Mouse (Mus musculus) mouse embryonic stem cell (cell line): ENCODE data around the gene Agbl2.

Source experiments
- in situ Hi-C, 2 experiments: fragments of 300-500 bp; cut with MboI; formaldehyde crosslinking; loops; 1 replicate in 1 of 2; 3 replicates in 1 of 2; pipeline ENCODE4 v1.14.3; 2019 to 2020; ENCODE audit warnings: low sequenced_read_pairs in 2 of 2, low pct_unique_long_range_greater_than_20kb in 1 of 2, mixed read lengths in 1 of 2; ENCODE audit not compliant: unreplicated experiment in 1 of 2

The Agbl2 gene

GRCm38 (mm10) chr2:90848331-90848730 is 65.8 kb downstream of the Agbl2 start:
- in situ Hi-C loops: no loop called here

- in situ Hi-C loops: no loop called here
These were observed 67.9 kb downstream of the Agbl2 start for GRCm38 (mm10) chr2:90850401-90850800.

GRCm38 (mm10) chr2:90861486-90861885 is 79.0 kb downstream of the Agbl2 start:
- in situ Hi-C loops: no loop called here

GRCm38 (mm10) chr2:90864184-90864583 is 81.7 kb downstream of the Agbl2 start:
- in situ Hi-C loops: no loop called here

- in situ Hi-C loops: no loop called here
These were observed 84.0 kb downstream of the Agbl2 start for GRCm38 (mm10) chr2:90866524-90866923.

- in situ Hi-C loops: no loop called here
These were observed 87.6 kb downstream of the Agbl2 start for GRCm38 (mm10) chr2:90870136-90870601.

GRCm38 (mm10) chr2:90871180-90871961 is 88.8 kb downstream of the Agbl2 start:
- in situ Hi-C loops: no loop called here

GRCm38 (mm10) chr2:90874025-90874424 is 91.5 kb downstream of the Agbl2 start:
- in situ Hi-C loops: no loop called here

- in situ Hi-C loops: no loop called here
These were observed 92.7 kb downstream of the Agbl2 start for GRCm38 (mm10) chr2:90875239-90875638.

- in situ Hi-C loops: no loop called here
These were observed 95.2 kb downstream of the Agbl2 start for GRCm38 (mm10) chr2:90877584-90878259.

GRCm38 (mm10) chr2:90879419-90879818 is 96.9 kb downstream of the Agbl2 start:
- in situ Hi-C loops: no loop called here

GRCm38 (mm10) chr2:90880144-90880785 is 97.7 kb downstream of the Agbl2 start:
- in situ Hi-C loops: no loop called here

- in situ Hi-C loops: no loop called here
These were observed 99.3 kb downstream of the Agbl2 start for GRCm38 (mm10) chr2:90881824-90882223.
